Mouse (Mus musculus): ENCODE data around the gene Olfr1061. TPM values are rescaled to one million over a fixed set of nuclear protein-coding genes. Genes with fewer than 3 reads are reported as not detected.
"Not testable (repeated sequence)": the region's sequence is repeated elsewhere in the genome, so short reads cannot be mapped to it uniquely, and the experiment has no call there.

Olfr1061 gene
- total RNA-seq (2021), result not detected in 2 replicates
- long read RNA-seq, result 0 reads

DNA sequence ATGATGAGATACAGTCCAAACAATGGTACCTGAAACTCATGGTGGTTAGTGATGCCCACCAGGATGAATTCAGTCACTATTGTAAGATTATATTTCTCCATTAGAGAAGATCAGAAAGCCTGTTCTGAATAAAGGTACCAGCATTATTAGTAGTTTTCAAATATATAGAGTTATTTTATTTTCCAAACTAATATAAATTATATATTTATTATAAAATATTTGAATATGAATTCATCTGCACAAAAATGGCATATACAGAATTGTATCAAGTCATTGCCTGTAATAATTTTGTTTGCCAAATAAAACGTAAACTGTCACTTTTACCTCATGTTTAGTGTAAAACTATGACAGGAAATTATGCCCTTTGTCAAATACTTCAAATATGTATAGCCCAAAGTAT, at the start of gene Olfr1061:
TSS of gene Olfr1061 (minus strand) at position 101 of the 400 bp plus-strand sequence.
- no peak for DNase-seq

DNA sequence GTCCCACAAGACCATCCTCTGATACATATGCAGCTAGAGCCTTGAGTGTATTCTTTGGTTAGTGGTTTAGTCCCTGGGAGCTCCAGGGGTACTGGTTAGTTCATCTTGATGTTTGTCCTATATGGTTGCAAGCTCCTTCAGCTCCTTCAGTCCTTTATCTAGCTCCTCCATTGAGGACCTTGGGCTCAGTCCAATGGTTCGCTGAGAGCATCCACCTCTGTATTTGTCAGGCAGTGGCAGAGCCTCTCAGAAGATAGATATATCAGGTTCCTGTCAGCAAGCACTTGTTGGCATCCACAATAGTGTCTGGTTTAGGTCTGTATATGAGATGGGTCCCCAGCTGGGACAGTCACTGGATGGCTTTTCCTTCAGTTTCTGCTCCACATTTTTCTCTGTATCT, 46.6 kb upstream of the Olfr1061 start:
- no peak for DNase-seq

DNA sequence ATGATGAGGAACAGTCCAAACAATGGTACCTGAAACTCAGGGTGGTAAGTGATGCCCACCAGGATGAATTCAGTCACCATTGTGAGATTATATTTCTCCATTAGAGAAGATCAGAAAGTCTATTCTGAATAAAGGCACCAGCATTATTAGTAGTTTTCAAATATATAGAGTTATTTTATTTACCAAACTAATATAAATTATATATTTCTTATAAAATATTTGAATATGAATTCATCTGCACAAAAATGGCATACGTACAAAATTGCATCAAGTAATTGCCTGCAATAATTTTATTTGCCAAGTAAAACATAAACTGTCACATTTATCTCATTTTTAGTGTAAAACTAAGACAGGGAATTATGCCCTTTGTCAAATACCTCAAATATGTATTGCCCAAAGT, 42.3 kb upstream of the Olfr1061 start, which contains the start of gene Olfr1066:
TSS of gene Olfr1066 (minus strand) at position 101 of the 400 bp plus-strand sequence.
- DNase-seq, result no peak

DNA sequence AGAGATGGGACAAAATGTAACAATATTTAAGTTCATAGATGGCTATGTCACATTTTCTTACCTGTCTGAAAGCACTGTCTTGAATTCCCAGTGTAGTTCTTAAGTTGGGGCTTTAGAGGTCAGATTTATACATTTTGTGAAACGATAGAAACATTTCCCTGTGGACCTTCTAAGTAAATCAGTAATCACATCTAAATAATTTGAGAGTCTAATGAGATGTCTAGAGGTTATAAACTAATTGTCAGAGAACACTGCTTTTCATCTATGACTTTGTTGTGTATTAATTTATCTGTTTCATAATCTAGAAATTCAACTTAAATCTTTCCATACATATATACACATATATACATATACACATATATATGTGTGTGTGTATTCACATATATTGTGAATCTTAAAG, 36.6 kb upstream of the Olfr1061 start, which contains the start of gene Olfr1065:
TSS of gene Olfr1065 (minus strand) at position 101 of the 400 bp plus-strand sequence.
- not testable (repeated sequence) for DNase-seq

GRCm38 (mm10) chr2:86442101-86442500, 28.3 kb upstream of the Olfr1061 start:
- DNase-seq, result not testable (repeated sequence)

GRCm38 (mm10) chr2:86428511-86428910, 14.7 kb upstream of the Olfr1061 start:
- not testable (repeated sequence) for DNase-seq

DNA sequence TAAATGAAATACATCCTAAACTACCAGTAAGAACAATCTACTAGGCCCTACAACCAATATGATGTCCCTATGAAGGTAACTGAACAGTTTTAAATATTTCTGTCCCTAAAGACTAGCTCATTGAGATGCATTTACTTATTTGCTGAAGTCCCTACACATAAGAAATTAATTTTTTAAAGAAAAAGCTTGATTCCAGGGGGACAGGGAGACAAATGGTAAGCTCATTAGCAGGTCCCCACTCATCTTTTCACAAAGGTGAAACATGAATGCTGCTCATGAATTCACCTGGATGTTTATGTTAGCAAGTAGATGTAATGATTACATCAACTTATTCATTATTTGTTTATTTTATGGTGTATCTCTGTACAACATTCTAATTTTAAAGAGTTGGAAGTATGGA, 12.8 kb upstream of the Olfr1061 start, which contains the start of gene Olfr1062:
TSS of gene Olfr1062 (minus strand) at position 101 of the 400 bp plus-strand sequence.
- DNase-seq, result not testable (repeated sequence)

- no peak for DNase-seq
Measured at GRCm38 (mm10) chr2:86395114-86395513, 18.7 kb downstream of the Olfr1061 start.

- not testable (repeated sequence) for DNase-seq
Measured at GRCm38 (mm10) chr2:86388461-86388860, 25.4 kb downstream of the Olfr1061 start, which contains the start of gene Olfr1058. Olfr1058 (minus strand) TSS chr2:86388561.

DNA sequence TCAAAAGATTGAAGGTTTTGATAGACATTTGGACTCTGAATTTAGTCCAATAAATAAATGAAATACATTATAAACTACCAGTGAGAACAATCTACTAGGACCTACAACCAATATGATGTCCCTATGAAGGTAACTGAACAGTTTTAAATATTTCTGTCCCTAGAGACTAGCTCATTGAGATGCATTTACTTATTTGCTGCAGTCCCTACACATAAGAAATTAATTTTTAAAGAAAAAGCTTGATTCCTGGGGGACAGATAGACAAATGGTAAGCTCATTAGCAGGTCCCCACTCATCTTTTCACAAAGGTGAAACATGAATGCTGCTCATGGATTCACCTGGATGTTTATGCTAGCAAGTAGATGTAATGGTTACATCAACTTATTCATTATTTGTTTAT, 35.6 kb downstream of the Olfr1061 start, which contains the start of gene Olfr1057:
TSS of gene Olfr1057 (minus strand) at position 101 of the 400 bp plus-strand sequence.
- DNase-seq, result no peak

- DNase-seq, result not testable (repeated sequence)
Measured at GRCm38 (mm10) chr2:86366342-86366741, 47.5 kb downstream of the Olfr1061 start.

Other genes starting within 250 kb of the Olfr1061 start
- gene Olfr1043, start 246.5 kb downstream of the Olfr1061 start, total RNA-seq (2021), result not detected in 2 replicates
- not detected in 2 replicates for gene Olfr1044, start 236.2 kb downstream of the Olfr1061 start, total RNA-seq (2021)
- not detected in 2 replicates for gene Olfr52, start 228.4 kb downstream of the Olfr1061 start, total RNA-seq (2021)
- not detected in 2 replicates for gene Olfr1045, start 211.0 kb downstream of the Olfr1061 start, total RNA-seq (2021)
- not detected in 2 replicates for gene Olfr1046, start 194.7 kb downstream of the Olfr1061 start, total RNA-seq (2021)
- not detected in 2 replicates for gene Olfr1047, start 182.6 kb downstream of the Olfr1061 start, total RNA-seq (2021)
- not detected in 2 replicates for gene Olfr1048, start 173.8 kb downstream of the Olfr1061 start, total RNA-seq (2021)
- not detected in 2 replicates for gene Olfr1049, start 155.7 kb downstream of the Olfr1061 start, total RNA-seq (2021)
- gene Olfr1051, start 135.0 kb downstream of the Olfr1061 start, total RNA-seq (2021), result not detected in 2 replicates
- not detected in 2 replicates for gene Olfr1052, start 121.6 kb downstream of the Olfr1061 start, total RNA-seq (2021)
- gene Olfr1053, start 98.8 kb downstream of the Olfr1061 start, total RNA-seq (2021), result not detected in 2 replicates
- gene Olfr1054, start 78.6 kb downstream of the Olfr1061 start, total RNA-seq (2021), result not detected in 2 replicates
- gene Olfr1055, start 63.8 kb downstream of the Olfr1061 start, total RNA-seq (2021), result not detected in 2 replicates
- not detected in 2 replicates for gene Olfr1056, start 51.6 kb downstream of the Olfr1061 start, total RNA-seq (2021)
- gene Olfr1057, start 35.7 kb downstream of the Olfr1061 start, total RNA-seq (2021), result not detected in 2 replicates
- not detected in 2 replicates for gene Olfr1058, start 25.5 kb downstream of the Olfr1061 start, total RNA-seq (2021)
- gene Olfr1062, start 12.7 kb upstream of the Olfr1061 start, total RNA-seq (2021), result not detected in 2 replicates
- not detected in 2 replicates for gene Olfr1065, start 36.5 kb upstream of the Olfr1061 start, total RNA-seq (2021)
- gene Olfr1066, start 42.2 kb upstream of the Olfr1061 start, total RNA-seq (2021), result not detected in 2 replicates
- gene Olfr228, start 73.3 kb upstream of the Olfr1061 start, total RNA-seq (2021), result not detected in 2 replicates
- not detected in 2 replicates for gene Olfr1076, start 94.4 kb upstream of the Olfr1061 start, total RNA-seq (2021)
- not detected in 2 replicates for gene Olfr1079, start 128.4 kb upstream of the Olfr1061 start, total RNA-seq (2021)
- not detected in 2 replicates for gene Olfr1080, start 144.2 kb upstream of the Olfr1061 start, total RNA-seq (2021)
- not detected in 2 replicates for gene Olfr1082, start 184.9 kb upstream of the Olfr1061 start, total RNA-seq (2021)
- gene Olfr1084, start 225.7 kb upstream of the Olfr1061 start, total RNA-seq (2021), result not detected in 2 replicates
- gene Olfr1085, start 248.0 kb upstream of the Olfr1061 start, total RNA-seq (2021), result not detected in 2 replicates